Mouse (Mus musculus): ENCODE measurements around the gene Cd9. TPM values are rescaled to one million over a fixed set of nuclear protein-coding genes. Genes with fewer than 3 reads are reported as not detected.
"Not testable (repeated sequence)": the region's sequence is repeated elsewhere in the genome, so short reads cannot be mapped to it uniquely, and the experiment has no call there.

The Cd9 gene
- polyA plus RNA-seq, 1 experiment, result not detected

- Histone ChIP-seq H3K27ac (ENCODE audit: insufficient read depth, low read depth, low read length) (no peak overlapping the region), H3K4me1 (ENCODE audit: control insufficient read depth, insufficient read depth, low read length) (peaks cover 14% of the 10 kb centered on the region), H3K4me3 (ENCODE audit: insufficient read depth, low read depth, low read length) (no peak overlapping the region)
- 75% methylated on average over 9 of the region's 9 CpGs for WGBS
- TF ChIP-seq POLR2A (IDR thresholded peaks at IDR 0.05; ENCODE audit: insufficient read depth, low read depth, low read length) (no peak), CTCF (IDR thresholded peaks at IDR 0.05; ENCODE audit: insufficient read depth, low read depth, low read length) (no peak)
Measured at GRCm38 (mm10) chr6:125492033-125492432, 2.6 kb downstream of the Cd9 start.

- 84% methylated on average over 10 of the region's 10 CpGs for WGBS
- Histone ChIP-seq H3K4me1 (ENCODE audit: control insufficient read depth, insufficient read depth, low read length) (peaks cover 14% of the 10 kb centered on the region), H3K27ac (ENCODE audit: insufficient read depth, low read depth, low read length) (no peak overlapping the region), H3K4me3 (ENCODE audit: insufficient read depth, low read depth, low read length) (no peak overlapping the region)
- TF ChIP-seq CTCF (IDR thresholded peaks at IDR 0.05; ENCODE audit: insufficient read depth, low read depth, low read length), result no peak
- TF ChIP-seq POLR2A (IDR thresholded peaks at IDR 0.05; ENCODE audit: insufficient read depth, low read depth, low read length), result no peak
Measured at GRCm38 (mm10) chr6:125491393-125491792, 3.2 kb downstream of the Cd9 start.

GRCm38 (mm10) chr6:125489881-125490559, 4.6 kb downstream of the Cd9 start:
- no peak overlapping the region for H3K27ac ChIP-seq (ENCODE audit: insufficient read depth, low read depth, low read length)
- TF ChIP-seq CTCF (IDR thresholded peaks at IDR 0.05; ENCODE audit: insufficient read depth, low read depth, low read length), result no peak
- no peak for TF ChIP-seq POLR2A (IDR thresholded peaks at IDR 0.05; ENCODE audit: insufficient read depth, low read depth, low read length)
- 67% methylated on average over 11 of the region's 11 CpGs for WGBS

GRCm38 (mm10) chr6:125485589-125485988, 9.0 kb downstream of the Cd9 start:
- no peak for TF ChIP-seq CTCF (IDR thresholded peaks at IDR 0.05; ENCODE audit: insufficient read depth, low read depth, low read length)
- no peak for TF ChIP-seq POLR2A (IDR thresholded peaks at IDR 0.05; ENCODE audit: insufficient read depth, low read depth, low read length)
- 78% methylated on average over 4 of the region's 4 CpGs for WGBS
- no peak overlapping the region for H3K4me3 ChIP-seq (ENCODE audit: insufficient read depth, low read depth, low read length)

More at GRCm38 (mm10) chr6:125489881-125490559, 4.6 kb downstream of the Cd9 start:
- H3K4me1 ChIP-seq (ENCODE audit: control insufficient read depth, insufficient read depth, low read length), result peaks cover 14% of the 10 kb centered on the region
- no peak overlapping the region for H3K4me3 ChIP-seq (ENCODE audit: insufficient read depth, low read depth, low read length)

GRCm38 (mm10) chr6:125484721-125485120, 9.9 kb downstream of the Cd9 start:
- TF ChIP-seq CTCF (IDR thresholded peaks at IDR 0.05; ENCODE audit: insufficient read depth, low read depth, low read length), result no peak
- TF ChIP-seq POLR2A (IDR thresholded peaks at IDR 0.05; ENCODE audit: insufficient read depth, low read depth, low read length), result no peak
- WGBS, result 97% methylated on average over 2 of the region's 2 CpGs

More at GRCm38 (mm10) chr6:125485589-125485988, 9.0 kb downstream of the Cd9 start:
- H3K27ac ChIP-seq (ENCODE audit: insufficient read depth, low read depth, low read length), result no peak overlapping the region
- H3K4me1 ChIP-seq (ENCODE audit: control insufficient read depth, insufficient read depth, low read length), result peaks cover 19% of the 10 kb centered on the region

GRCm38 (mm10) chr6:125484313-125484660, 10.3 kb downstream of the Cd9 start:
- H3K4me1 ChIP-seq (ENCODE audit: control insufficient read depth, insufficient read depth, low read length), result peaks cover 24% of the 10 kb centered on the region
- not testable (repeated sequence) for H3K27ac ChIP-seq (ENCODE audit: insufficient read depth, low read depth, low read length); H3K4me3 ChIP-seq (ENCODE audit: insufficient read depth, low read depth, low read length)
- WGBS, result 97% methylated on average over 10 of the region's 10 CpGs

More at GRCm38 (mm10) chr6:125484721-125485120, 9.9 kb downstream of the Cd9 start:
- no peak overlapping the region for H3K27ac ChIP-seq (ENCODE audit: insufficient read depth, low read depth, low read length)
- peaks cover 24% of the 10 kb centered on the region for H3K4me1 ChIP-seq (ENCODE audit: control insufficient read depth, insufficient read depth, low read length)
- no peak overlapping the region for H3K4me3 ChIP-seq (ENCODE audit: insufficient read depth, low read depth, low read length)

GRCm38 (mm10) chr6:125483515-125484312, 10.9 kb downstream of the Cd9 start:
- Histone ChIP-seq H3K4me3 (ENCODE audit: insufficient read depth, low read depth, low read length) (no peak overlapping the region), H3K4me1 (ENCODE audit: control insufficient read depth, insufficient read depth, low read length) (peaks cover 24% of the 10 kb centered on the region), H3K27ac (ENCODE audit: insufficient read depth, low read depth, low read length) (no peak overlapping the region)
- TF ChIP-seq CTCF (IDR thresholded peaks at IDR 0.05; ENCODE audit: insufficient read depth, low read depth, low read length) (no peak), POLR2A (IDR thresholded peaks at IDR 0.05; ENCODE audit: insufficient read depth, low read depth, low read length) (no peak)
- 77% methylated on average over 12 of the region's 12 CpGs for WGBS

- Histone ChIP-seq H3K4me1 (ENCODE audit: control insufficient read depth, insufficient read depth, low read length) (peaks cover 24% of the 10 kb centered on the region), H3K4me3 (ENCODE audit: insufficient read depth, low read depth, low read length) (no peak overlapping the region), H3K27ac (ENCODE audit: insufficient read depth, low read depth, low read length) (no peak overlapping the region)
- 71% methylated on average over 5 of the region's 5 CpGs for WGBS
- TF ChIP-seq POLR2A (IDR thresholded peaks at IDR 0.05; ENCODE audit: insufficient read depth, low read depth, low read length) (no peak), CTCF (IDR thresholded peaks at IDR 0.05; ENCODE audit: insufficient read depth, low read depth, low read length) (no peak)
Measured at GRCm38 (mm10) chr6:125482427-125482831, 12.2 kb downstream of the Cd9 start.

GRCm38 (mm10) chr6:125481667-125482390, 12.8 kb downstream of the Cd9 start:
- 65% methylated on average over 7 of the region's 7 CpGs for WGBS
- H3K4me3 ChIP-seq (ENCODE audit: insufficient read depth, low read depth, low read length), result no peak overlapping the region
- no peak overlapping the region for H3K27ac ChIP-seq (ENCODE audit: insufficient read depth, low read depth, low read length)
- TF ChIP-seq POLR2A (IDR thresholded peaks at IDR 0.05; ENCODE audit: insufficient read depth, low read depth, low read length) (no peak), CTCF (IDR thresholded peaks at IDR 0.05; ENCODE audit: insufficient read depth, low read depth, low read length) (no peak)
- peaks cover 24% of the 10 kb centered on the region for H3K4me1 ChIP-seq (ENCODE audit: control insufficient read depth, insufficient read depth, low read length)

Data from olfactory bulb, adult 2 months (tissue).